Mouse (Mus musculus) ES-CJ7 (cell line): ENCODE data around the gene Ptch1.

Experiments
- DNase-seq: peaks from one replicate; pipeline ENCODE4 v3.0.0; 2011; ENCODE audit warnings: low read depth, low spot score

Ptch1 gene

DNA sequence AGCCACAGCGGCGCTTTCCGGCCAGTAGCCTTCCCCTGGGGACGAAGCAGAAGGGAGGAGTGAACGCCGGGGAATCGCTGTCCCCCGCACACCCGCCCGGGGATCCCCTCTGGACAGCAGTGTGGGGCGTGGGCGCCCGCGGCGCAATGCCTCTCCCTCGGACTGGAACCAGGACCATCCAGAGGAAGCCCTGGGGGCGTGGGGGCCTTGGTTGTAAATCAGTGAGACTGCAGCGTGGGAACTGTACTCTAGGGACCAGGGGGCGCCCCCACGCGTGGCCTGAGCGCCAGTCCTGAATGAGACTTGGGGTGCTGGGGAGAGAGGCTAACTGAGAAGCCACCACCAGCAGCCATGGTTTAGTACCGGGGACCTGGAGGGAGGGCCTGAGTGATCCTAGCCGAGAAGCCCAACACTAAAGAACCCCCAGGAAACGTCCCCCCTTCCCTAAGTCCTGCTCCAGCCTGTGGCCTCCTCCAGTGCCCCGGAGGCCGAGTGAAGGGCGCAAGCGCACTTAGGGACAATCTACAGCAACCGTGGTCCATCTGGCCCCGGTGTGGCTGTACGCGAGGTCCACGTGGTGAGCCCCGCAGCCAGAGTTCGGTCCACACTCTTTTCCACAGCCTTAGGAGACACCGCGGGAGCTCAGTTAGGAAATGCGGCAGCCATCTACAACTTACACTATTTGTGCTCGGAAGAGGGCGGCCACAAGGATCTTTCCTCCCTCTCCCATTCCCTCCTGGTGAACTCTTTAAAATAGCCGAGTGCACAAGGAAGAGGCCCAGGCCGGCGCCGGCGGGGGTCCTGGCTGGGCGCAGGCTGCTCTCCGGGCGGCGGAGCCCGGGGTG is 9.4 kb downstream of the Ptch1 start:
- DNase-seq, result peak; percentile 23

DNA sequence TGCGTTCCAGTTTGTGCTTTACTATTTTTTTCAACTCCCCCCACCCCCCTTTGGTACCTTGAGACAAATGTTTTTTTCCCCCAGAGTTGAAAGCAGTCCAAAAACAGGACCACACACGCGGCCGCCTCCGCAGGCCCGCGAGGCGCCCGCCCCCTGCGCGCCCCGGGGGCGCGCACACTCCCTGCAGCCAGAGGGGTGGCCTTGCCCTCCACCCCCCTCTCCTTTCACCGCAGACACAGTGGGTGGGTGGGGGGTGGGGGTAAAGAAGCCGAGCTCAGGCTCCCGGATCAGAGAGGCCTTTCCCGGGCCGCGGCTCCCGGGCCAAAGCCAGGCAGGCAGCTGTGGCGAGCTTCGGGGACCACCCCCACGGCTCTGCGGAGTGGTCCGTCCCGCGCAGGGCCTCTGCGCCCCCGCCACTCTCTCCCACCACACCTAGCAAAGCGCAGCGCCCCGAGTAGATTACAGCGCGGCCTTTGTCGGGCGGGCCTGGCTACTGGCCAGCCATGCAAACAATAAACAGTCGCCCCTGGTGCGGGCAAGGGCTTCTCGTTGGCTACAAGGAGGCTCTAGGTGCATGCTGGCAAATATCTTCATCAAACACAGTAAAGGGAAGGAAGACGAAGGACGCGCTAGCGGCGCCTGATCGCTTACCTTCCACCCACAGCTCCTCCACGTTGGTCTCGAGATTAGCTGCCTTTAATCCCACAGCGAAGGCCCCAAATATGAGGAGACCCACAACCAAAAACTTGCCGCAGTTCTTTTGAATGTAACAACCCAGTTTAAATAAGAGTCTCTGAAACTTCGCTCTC is 10.2 kb downstream of the Ptch1 start:
- peak; percentile 77 for DNase-seq

DNA sequence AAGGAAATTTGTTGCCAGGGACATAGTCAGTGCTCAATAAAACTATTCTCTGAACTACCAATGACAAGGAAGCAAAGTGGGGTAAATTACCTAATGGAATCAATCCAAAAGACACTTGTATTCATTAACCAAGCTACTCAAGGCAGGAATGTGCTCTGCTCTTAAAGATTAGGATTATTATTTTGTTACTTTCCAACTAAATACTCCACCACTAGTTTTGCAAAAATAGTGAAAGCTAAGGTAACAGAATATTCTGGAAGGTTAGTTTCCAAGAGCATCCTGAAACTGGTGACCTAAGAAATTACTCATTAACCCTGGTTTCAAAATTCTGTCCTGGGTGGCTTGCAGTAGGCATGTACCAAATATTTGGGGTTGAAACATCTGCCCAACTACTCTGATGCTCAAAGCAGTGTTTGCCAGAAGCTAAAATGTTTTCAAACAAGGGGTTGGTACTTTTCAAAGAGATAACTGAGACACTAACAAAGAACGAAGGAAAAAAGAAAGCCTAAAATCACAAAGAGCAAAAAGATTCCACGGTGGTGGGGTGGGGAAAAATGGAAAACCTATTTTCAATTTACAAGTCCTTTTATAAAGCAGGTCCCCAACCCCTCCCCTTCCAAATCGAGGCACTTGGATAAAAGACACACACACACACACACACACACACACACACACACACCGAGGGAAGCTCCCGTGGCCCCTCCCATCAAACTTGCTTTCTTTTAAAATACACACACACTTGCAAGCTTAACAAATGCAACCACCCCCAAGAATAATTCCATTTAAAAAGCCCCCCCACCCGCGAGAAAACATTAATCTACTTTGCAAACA is 11.0 kb downstream of the Ptch1 start:
- DNase-seq, result peak; percentile 49

GRCm38 (mm10) chr13:63558297-63558890 is 15.0 kb downstream of the Ptch1 start:
- no peak for DNase-seq

- DNase-seq, result no peak
Observed at GRCm38 (mm10) chr13:63556431-63556830, 17.0 kb downstream of the Ptch1 start.

- DNase-seq, result no peak
Observed at GRCm38 (mm10) chr13:63555885-63556284, 17.5 kb downstream of the Ptch1 start.

DNA sequence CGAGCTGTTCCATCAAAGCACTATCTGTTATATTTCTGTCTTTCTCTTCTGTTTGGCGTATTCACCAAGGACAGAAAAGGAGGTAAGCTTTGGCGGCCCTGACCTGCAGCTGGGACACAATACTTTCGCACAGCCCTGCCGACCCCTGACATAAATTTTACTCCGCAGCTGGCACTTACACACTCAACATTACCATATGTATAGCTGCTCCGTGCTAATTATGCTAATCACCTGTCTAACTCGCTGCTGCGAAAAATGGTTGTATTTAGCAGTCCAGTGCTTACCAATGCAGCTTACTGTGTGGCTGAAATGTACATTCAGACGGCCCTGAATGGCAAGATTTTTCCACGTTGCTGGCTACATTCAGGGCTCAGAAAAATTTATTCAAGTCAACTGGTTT is 18.8 kb downstream of the Ptch1 start:
- no peak for DNase-seq

GRCm38 (mm10) chr13:63553436-63553835 is 20.0 kb downstream of the Ptch1 start:
- DNase-seq, result no peak

DNA sequence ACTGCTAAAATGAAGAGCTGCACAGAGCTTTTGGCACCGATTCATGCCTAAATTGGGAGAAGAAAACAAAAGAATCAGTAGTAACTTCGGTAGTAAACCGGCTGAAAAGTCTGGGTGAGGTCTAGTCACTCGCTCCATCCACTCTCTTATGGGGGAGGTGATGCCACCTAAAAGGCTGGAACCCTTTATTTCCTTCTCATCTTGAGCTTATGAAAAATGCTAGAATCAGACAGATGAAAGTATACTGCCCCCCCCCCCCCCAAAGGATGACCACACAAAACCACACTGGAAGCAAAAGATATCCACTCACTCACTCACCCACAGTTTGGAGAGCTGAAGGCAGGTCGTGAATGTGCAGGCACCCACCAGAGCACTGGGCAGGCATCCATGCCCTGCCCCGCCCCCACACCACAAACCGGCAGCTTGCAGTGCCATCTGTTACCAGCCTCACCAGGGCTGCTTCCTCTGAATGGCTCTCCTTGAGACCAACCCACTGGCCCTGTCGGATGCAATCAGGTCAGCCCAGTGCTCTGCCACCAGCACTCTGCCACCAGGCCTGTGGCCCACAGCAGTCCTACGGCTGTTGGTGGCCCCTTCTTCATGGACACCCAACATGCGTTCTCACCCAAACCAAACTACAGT is 21.0 kb downstream of the Ptch1 start:
- DNase-seq, result no peak

GRCm38 (mm10) chr13:63551552-63552290 is 21.7 kb downstream of the Ptch1 start:
- no peak for DNase-seq

- DNase-seq, result no peak
Observed at GRCm38 (mm10) chr13:63550367-63550766, 23.0 kb downstream of the Ptch1 start.

DNA sequence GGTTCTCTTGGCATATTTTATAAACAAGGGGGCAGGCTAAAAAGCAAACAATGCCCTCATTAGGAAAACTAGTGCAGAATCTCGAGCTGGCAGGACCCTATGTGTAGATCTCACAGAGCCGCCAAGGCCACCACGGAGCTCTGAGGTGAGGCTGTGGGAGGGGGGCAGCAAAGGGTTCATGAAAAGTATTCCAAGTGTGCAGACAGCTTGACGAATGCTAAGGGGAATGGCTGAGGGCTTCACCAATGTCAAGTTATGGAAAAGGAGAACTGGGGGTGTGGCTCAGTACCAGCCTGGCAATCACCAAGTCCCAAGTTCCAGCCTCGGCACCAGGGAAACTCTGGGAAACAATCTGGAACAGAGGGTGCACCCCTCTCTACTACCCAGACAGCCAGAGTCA is 24.2 kb downstream of the Ptch1 start:
- DNase-seq, result no peak

GRCm38 (mm10) chr13:63548571-63548970 is 24.8 kb downstream of the Ptch1 start:
- no peak for DNase-seq

DNA sequence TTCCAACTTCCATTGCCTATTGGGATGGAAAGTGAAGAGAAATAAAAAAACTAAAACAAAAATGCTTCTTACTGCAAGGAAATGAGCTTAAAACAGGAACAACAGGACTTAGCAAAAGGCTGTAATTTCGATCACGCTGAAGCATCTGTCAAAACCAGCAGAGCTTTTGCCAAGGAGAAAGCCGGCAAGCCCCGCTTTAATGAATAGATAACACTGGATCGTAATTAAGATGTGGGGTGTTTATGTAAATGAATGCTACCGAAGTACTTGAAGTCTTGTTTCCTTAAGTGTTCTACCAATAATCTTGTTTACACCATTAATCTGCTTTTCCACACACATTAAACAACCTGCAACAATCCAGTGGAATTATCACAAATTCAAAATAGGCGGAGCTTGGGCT is 28.1 kb downstream of the Ptch1 start:
- no peak for DNase-seq

DNA sequence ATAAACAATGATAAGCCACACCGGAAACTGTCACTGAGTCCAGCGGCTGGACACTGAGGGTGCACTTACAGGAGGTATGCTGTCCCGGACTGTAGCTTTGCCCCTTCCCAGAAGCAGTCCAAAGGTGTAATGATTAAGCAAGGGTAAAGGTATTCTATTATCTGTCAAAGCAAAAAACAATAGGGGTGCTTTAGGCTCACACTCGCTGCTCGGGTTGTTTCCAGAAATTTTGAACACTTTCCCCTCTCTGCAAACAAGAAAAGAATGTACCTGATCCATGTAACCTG is 28.5 kb downstream of the Ptch1 start:
- no peak for DNase-seq

DNA sequence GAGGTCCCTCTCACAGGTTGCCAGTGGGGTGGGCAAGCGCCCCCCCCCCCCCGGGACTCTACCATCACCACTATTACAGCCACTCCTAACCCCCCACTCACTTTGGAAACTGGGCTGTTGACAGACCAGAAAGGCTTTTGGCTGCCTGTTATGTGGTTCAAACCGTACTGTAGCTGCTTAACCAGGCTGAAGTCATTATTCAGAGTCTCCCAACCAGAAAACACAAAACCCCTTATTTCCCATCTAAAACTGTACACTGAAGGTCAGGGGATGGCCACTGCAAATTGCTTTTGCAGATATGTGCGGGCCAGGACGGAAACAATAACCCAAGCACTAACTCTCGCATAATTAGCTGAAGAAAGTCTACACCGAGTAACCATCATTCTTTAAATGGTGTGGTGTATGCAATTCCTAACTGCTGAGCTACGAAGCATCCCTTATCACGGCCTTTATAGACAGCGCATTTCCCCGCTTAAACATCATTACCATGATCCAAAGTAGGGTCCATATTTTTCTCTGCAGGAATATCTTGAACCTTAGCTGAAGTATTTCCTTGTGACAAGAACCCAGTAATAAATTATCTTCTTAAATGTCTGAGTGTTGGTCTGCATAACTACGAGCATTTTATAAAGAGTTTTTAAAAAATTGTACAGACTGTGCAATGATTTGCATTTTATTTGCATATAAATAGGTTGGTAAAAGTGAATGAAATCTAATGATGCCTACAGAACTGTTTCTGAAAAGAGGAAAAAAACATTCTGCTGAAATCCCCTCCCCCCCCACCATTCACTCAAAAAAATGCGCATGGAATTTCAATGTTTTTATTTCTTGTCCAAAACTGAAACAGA is 29.1 kb downstream of the Ptch1 start:
- DNase-seq, result no peak

- DNase-seq, result no peak
Observed at GRCm38 (mm10) chr13:63543459-63543858, 29.9 kb downstream of the Ptch1 start.

DNA sequence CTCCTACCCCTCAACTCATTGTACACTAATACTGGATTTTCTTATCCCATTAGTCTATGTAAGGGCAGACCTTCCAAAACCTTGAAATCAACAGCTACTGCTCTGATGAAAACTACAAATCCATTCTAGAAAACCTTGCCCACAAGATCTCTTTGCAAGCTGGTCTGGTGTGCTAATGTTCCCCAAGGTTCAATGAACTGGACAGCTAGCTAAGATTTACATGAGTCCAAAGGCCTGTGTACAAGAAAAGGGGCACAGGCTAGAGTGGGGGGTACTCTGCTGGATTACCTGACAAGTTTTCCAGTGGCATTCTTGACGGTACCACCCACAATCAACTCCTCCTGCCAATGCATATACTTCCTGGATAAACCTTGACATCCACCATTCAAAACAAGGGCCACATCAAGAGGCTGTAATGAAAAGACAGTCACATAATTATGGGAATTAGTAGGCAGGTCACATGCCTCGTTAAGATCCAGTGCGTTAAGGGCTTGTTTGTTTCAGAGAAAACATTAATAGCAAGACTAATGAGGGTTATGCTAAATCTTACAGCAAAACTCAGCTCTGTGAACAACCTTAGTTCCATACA is 30.5 kb downstream of the Ptch1 start:
- no peak for DNase-seq

- DNase-seq, result peak; percentile 54
Observed at GRCm38 (mm10) chr13:63541510-63541909, 31.9 kb downstream of the Ptch1 start.
